Mouse (Mus musculus) heart, postnatal 36 days (tissue): Measurements from ENCODE around the gene Psg26. TPM values are rescaled to one million over a fixed set of nuclear protein-coding genes. Genes with fewer than 3 reads are reported as not detected.
"Not testable (repeated sequence)": the region's sequence is repeated elsewhere in the genome, so short reads cannot be mapped to it uniquely, and the experiment has no call there.

ENCODE experiments used
- DNase-seq, 2 experiments: peaks; one replicate each; pipeline ENCODE4 v3.0.0; 2021 to 2022
- intact Hi-C: fragments of 180-260 bp; cut with DNase I; formaldehyde crosslinking; loops from one replicate; pipeline ENCODE4 v1.15.1; 2025
- total RNA-seq, 2 experiments: library from RNA; stranded (reverse); gene quantifications; 2 replicates each; pipeline ENCODE4 v1.2.3; 2021

The Psg26 gene
- total RNA-seq, result not detected

GRCm38 (mm10) chr7:18484077-18484476 is at the start of gene Psg26:
Gene Psg26 (minus strand): TSS chr7:18484177.
- intact Hi-C loops, result no loop called here
- DNase-seq, result no peak

GRCm38 (mm10) chr7:18533420-18533819 is 49.4 kb upstream of the Psg26 start:
- intact Hi-C loops, result no loop called here
- DNase-seq, result no peak

GRCm38 (mm10) chr7:18532169-18532568 is 48.2 kb upstream of the Psg26 start, which contains the start of gene Psg25:
Gene Psg25 (minus strand): TSS chr7:18532269.
- intact Hi-C loops, result no loop called here
- DNase-seq, result no peak

- intact Hi-C loops, result no loop called here
- no peak for DNase-seq
Measured at GRCm38 (mm10) chr7:18524668-18525067, 40.7 kb upstream of the Psg26 start.

- DNase-seq, intact Hi-C loops: not testable (repeated sequence)
Measured at GRCm38 (mm10) chr7:18512848-18513247, 28.9 kb upstream of the Psg26 start.

- intact Hi-C loops, DNase-seq: not testable (repeated sequence)
Measured at GRCm38 (mm10) chr7:18512417-18512816, 28.4 kb upstream of the Psg26 start.

- DNase-seq, result no peak
- intact Hi-C loops, result no loop called here
Measured at GRCm38 (mm10) chr7:18511479-18511878, 27.5 kb upstream of the Psg26 start.

GRCm38 (mm10) chr7:18431941-18432340 is 52.0 kb downstream of the Psg26 start, which contains the start of gene Psg28:
Gene Psg28 (minus strand): TSS chr7:18432041.
- intact Hi-C loops, DNase-seq: not testable (repeated sequence)

Other genes with a start within 250 kb of the Psg26 start
- gene Mill1, start 238.8 kb downstream of the Psg26 start, total RNA-seq, result not detected
- not detected for gene Psg18, start 129.2 kb downstream of the Psg26 start, total RNA-seq
- gene Psg28, start 52.1 kb downstream of the Psg26 start, total RNA-seq, result not detected
- gene Psg25, start 48.1 kb upstream of the Psg26 start, total RNA-seq, result not detected
- gene Psg27, start 83.1 kb upstream of the Psg26 start, total RNA-seq, result not detected
- gene Psg23, start 132.3 kb upstream of the Psg26 start, total RNA-seq, result not detected
- gene Psg21, start 172.5 kb upstream of the Psg26 start, total RNA-seq, result not detected
- gene Psg20, start 202.0 kb upstream of the Psg26 start, total RNA-seq, result not detected
- not detected for gene Psg22, start 233.9 kb upstream of the Psg26 start, total RNA-seq